In genomic region chr3:21986164-21986892, GRCm38 (mm10) we compare ENCODE assay signal across 8 mouse cellular contexts.
DNase-seq lines count a peak whose midpoint lies in the region; ATAC-seq lines count a peak whose summit lies in the region.
"Had no signal": no experiment of that assay in that cellular context is flagged by ENCODE, and none has a peak within 500 bp of the region (broad histone marks: within the 10 kb centered on the region; RNA-seq: fewer than 3 reads in every experiment).

No protein-coding gene starts in this region.

- ATAC-seq in granulocyte monocyte progenitor cell, adult 5-6 weeks (replicated peaks; ENCODE audit: poor library complexity, severe bottlenecking) = peak; percentile 31
- ATAC-seq in megakaryocyte progenitor cell, adult 5-6 weeks (replicated peaks; ENCODE audit: poor library complexity) = 0 out of 2 replicates have a peak, but pooled peaks have one; percentile 13

- peak; percentile 59 for DNase-seq in MEL-GATA-1-ER (ENCODE audit: extremely low read depth, low read depth)
- peak; percentile 78 to 94 for DNase-seq in kidney, postnatal 36 days
- no peak for DNase-seq in ovary, postnatal 14 days (ENCODE audit: low spot score)
- DNase-seq in neural tube, embryonic 10.5 days (ENCODE audit: extremely low spot score, low spot score) = no peak
- DNase-seq in urinary bladder, postnatal 36 days (ENCODE audit: low spot score in 2 of 2) = no peak
- DNase-seq: cerebellum, adult 9-10 months had no signal

Comparison
In these comparisons a context has a peak if more than half of its experiments do, and no peak if none do; other contexts are left out.
1. DNase-seq: peak in MEL-GATA-1-ER (single experiment) and kidney, postnatal 36 days (2 of 2); none in ovary, postnatal 14 days (single experiment), neural tube, embryonic 10.5 days (single experiment) and urinary bladder, postnatal 36 days (0 of 2).